Mouse (Mus musculus) myocyte (in vitro differentiated cells): Measurements from ENCODE around the gene Nefh.

Source experiments
- MAX ChIP-seq: IDR thresholded peaks from one replicate; pipeline ENCODE4 v1.6.1; 2011; ENCODE audit warnings: low read depth, mild to moderate bottlenecking, control low read depth
- MYOG ChIP-seq, 3 experiments: IDR thresholded peaks; one replicate each; pipeline ENCODE4 v1.6.1; 2011; ENCODE audit warnings: control low read depth in 2 of 3, low read depth in 2 of 3, mild to moderate bottlenecking in 2 of 3; ENCODE audit not compliant: insufficient read length in 2 of 3, control insufficient read depth in 1 of 3, insufficient read depth in 1 of 3
- POLR2A ChIP-seq: IDR thresholded peaks from one replicate; pipeline ENCODE4 v1.6.1; 2011; ENCODE audit warnings: low read depth, mild to moderate bottlenecking, control low read depth, moderate library complexity; ENCODE audit not compliant: insufficient read length
- POLR2AphosphoS2 ChIP-seq: IDR thresholded peaks from one replicate; pipeline ENCODE4 v1.6.1; 2011; ENCODE audit warnings: low read depth, control low read depth; ENCODE audit not compliant: insufficient read length
- TCF12 ChIP-seq: IDR thresholded peaks from one replicate; pipeline ENCODE4 v1.6.1; 2011; ENCODE audit warnings: mild to moderate bottlenecking, control low read depth; ENCODE audit not compliant: poor library complexity, insufficient read depth, severe bottlenecking

- TF ChIP-seq POLR2A: no peak
- no peak for TF ChIP-seq POLR2AphosphoS2
- TF ChIP-seq MYOG (IDR thresholded peaks at IDR 0.05; ENCODE audit: control insufficient read depth in 1 of 3, insufficient read depth in 1 of 3, insufficient read length in 2 of 3, low read depth in 2 of 3): no peak
- no peak for TF ChIP-seq TCF12
- TF ChIP-seq MAX: no peak
Observed at GRCm38 (mm10) chr11:4946947-4947812, 684 bp downstream of the Nefh start.
